Mouse (Mus musculus) C2C12 (cell line): ENCODE measurements around the gene Naip5.

Experiments used
- CEBPB ChIP-seq: IDR thresholded peaks from one replicate; pipeline ENCODE4 v1.6.1; 2011; ENCODE audit warnings: low read depth, mild to moderate bottlenecking, control low read depth, moderate library complexity
- CTCF ChIP-seq: IDR thresholded peaks from one replicate; pipeline ENCODE4 v1.5.1; 2011; ENCODE audit not compliant: control insufficient read depth, insufficient read depth, insufficient read length
- FOSL1 ChIP-seq: IDR thresholded peaks from one replicate; pipeline ENCODE4 v1.8.0; 2011; ENCODE audit warnings: mild to moderate bottlenecking, low read length; ENCODE audit not compliant: poor library complexity, insufficient read depth, severe bottlenecking
- MAX ChIP-seq: IDR thresholded peaks from one replicate; pipeline ENCODE4 v1.6.1; 2011; ENCODE audit warnings: mild to moderate bottlenecking, control low read depth
- MYOD1 ChIP-seq: IDR thresholded peaks from one replicate; pipeline ENCODE4 v1.6.1; 2011; ENCODE audit warnings: low read depth; ENCODE audit not compliant: control insufficient read depth, insufficient read length
- MYOG ChIP-seq: IDR thresholded peaks from one replicate; pipeline ENCODE4 v1.6.1; 2011; ENCODE audit not compliant: control insufficient read depth, insufficient read length; ENCODE audit errors: extremely low read depth
- USF1 ChIP-seq: IDR thresholded peaks from one replicate; pipeline ENCODE4 v1.6.1; 2011; ENCODE audit warnings: low read depth, mild to moderate bottlenecking, control low read depth, moderate library complexity

- TF ChIP-seq CTCF (no peak), MAX (no peak), MYOG (no peak), USF1 (no peak), MYOD1 (no peak), CEBPB (no peak), FOSL1 (no peak)
These were observed 45.3 kb downstream of the Naip5 start for GRCm38 (mm10) chr13:100200778-100201177.
